Mouse (Mus musculus) ovary, adult 10 weeks (tissue): ENCODE results near the gene Adgb. TPM values are rescaled to one million over a fixed set of nuclear protein-coding genes. Genes with fewer than 3 reads are reported as not detected.

Experiments
- polyA plus RNA-seq: library from polyadenylated mRNA; stranded (reverse); fragments of 350-450 nt; fragmentation: Illumina TruSeq; extraction: RNeasy Lipid Tissue Mini Kit (QIAGEN cat#74804); gene quantifications from one replicate; pipeline ENCODE4 v1.2.3, GENCODE M21; 2014

Adgb gene
- polyA plus RNA-seq: 4.2 TPM

GRCm38 (mm10) chr10:10471961-10472610 is at the start of gene Adgb:
Gene Adgb, minus strand, starts transcription at chr10:10472326.

Other genes with a start within 250 kb of the Adgb start
- gene Rab32, start 85.9 kb upstream of the Adgb start, polyA plus RNA-seq: 28.2 TPM
- gene Gm10944, start 209.0 kb upstream of the Adgb start, polyA plus RNA-seq: not detected